ENCODE assay signal across 7 mouse cellular contexts in the genomic region with DNA sequence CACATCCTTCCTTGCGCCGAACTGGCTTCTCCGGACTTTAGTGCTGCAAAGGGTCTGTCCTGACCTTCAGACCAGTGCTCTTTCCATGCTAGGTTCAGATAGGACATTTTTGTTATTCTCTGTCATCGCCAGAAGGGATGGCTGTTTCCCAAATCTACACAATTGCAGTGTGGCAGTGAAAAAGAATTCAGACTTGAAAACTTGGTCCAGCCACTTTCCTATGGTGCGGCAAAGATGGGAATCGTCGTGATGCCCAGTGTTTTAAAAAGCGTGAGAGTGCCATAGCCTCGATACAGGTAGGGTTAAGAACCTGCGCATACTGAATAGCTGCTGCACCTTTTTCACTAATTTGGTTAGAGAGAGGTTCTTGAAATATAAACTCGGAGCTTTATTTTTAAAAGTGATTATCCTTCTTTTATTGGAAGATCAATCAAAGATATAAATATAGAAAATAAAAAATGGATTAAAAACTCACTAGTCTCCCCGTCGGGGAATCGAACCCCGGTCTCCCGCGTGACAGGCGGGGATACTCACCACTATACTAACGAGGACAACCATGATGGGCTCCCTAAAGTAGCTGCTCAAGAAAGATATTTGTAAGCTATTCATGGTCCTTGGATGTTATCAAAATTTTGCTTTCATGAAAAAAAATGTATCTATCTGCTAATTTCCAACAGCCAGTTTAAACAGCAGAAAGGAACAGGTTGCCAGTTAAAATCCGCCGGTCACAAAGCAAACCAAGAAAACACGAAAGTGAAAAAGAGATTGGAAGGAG. TPM values are rescaled to one million over a fixed set of nuclear protein-coding genes. Genes with fewer than 3 reads are reported as not detected.
A peak's percentile ranks its signal among the peaks of the same experiment; 100 is the strongest.
DNase-seq lines count a peak whose midpoint lies in the region; ATAC-seq and TF ChIP-seq lines count a peak whose summit lies in the region.

No protein-coding gene starts in this region.

- peak; percentile 79 to 89 for DNase-seq in adrenal gland, adult 18-20 months (ENCODE audit: low spot score in 2 of 2)
- peak; percentile 50 for DNase-seq in gastrocnemius, postnatal 10 days
- peak; percentile 92 for DNase-seq in induced T-regulatory cell, adult 2 months (ENCODE audit: low read depth)
- DNase-seq in left cerebral cortex, adult 2 months (ENCODE audit: extremely low spot score in 1 of 2, low spot score in 2 of 2), result peak; percentile 77 to 81
- DNase-seq in right cerebral cortex, postnatal 25 days, result peak; percentile 56

- no peak overlapping the region for H3K27ac ChIP-seq in left cerebral cortex, adult 2 months
- H3K27ac ChIP-seq in macrophage, result no peak overlapping the region

- H3K79me2 ChIP-seq in macrophage (ENCODE audit: inconsistent target), result no peaks in the 10 kb centered on the region

- peak overlapping the region; percentile 85 for H3K4me3 ChIP-seq in left cerebral cortex, adult 2 months
- H3K4me3 ChIP-seq in macrophage (ENCODE audit: inconsistent target), result peak overlapping the region; percentile 95

- intact Hi-C loops in left cerebral cortex, adult 2 months (cut with DNase I), result no loop called here

- H3K36me3 ChIP-seq in macrophage (ENCODE audit: inconsistent target), result no peaks in the 10 kb centered on the region

- WGBS in macrophage (ENCODE audit: missing documents), result 7% methylated on average over 22 of the region's 22 CpGs

- no peak for TF ChIP-seq CTCF in left cerebral cortex, adult 2 months (IDR thresholded peaks at IDR 0.05)

- 0 out of 2 replicates have a peak, but pooled peaks have one; percentile 24 for ATAC-seq in common myeloid progenitor, adult 5-6 weeks (replicated peaks; ENCODE audit: low read depth, poor library complexity, severe bottlenecking)

RNA-seq across cellular contexts. Expression of gene Fcgr4, which starts 18.0 kb away (rescaled TPM):
- 10 to 100 TPM in 1 of 2 experiments, 1 to 10 TPM in 1; 5.8 to 13.0 TPM for total RNA-seq in adrenal gland, adult 18-20 months (2021)
- total RNA-seq in common myeloid progenitor, adult 5-6 weeks (2017), result 1.6 TPM in 1 of 2 replicates, not detected in the other
- total RNA-seq in gastrocnemius, postnatal 10 days (2021), result under 1 TPM; 0.19 to 0.41 TPM
- total RNA-seq in left cerebral cortex, adult 2 months (2021), result under 1 TPM in 1 of 2 experiments, not detected in 1; 0.36 TPM
- total RNA-seq in macrophage (2018; cell fraction: chromatin; rRNA removed), result 10 to 100 TPM in 18 of 26 experiments, 1 to 10 TPM in 8; 2.8 to 51.5 (median 15.7) TPM
- 100 to 1,000 TPM; 164 to 540 (median 249) TPM for total RNA-seq in macrophage (2018; cell fraction: cytosol; rRNA removed)
- total RNA-seq in macrophage (2018; cell fraction: nucleus; rRNA removed), result 100 to 1,000 TPM in 12 of 26 experiments, 10 to 100 TPM in 14; 45.3 to 292 (median 97.1) TPM
- 192 to 337 TPM (median 269 TPM) in 3 replicates for polyA plus RNA-seq in macrophage (2018)

RNA-seq across cellular contexts. Expression of gene Fcgr3, which starts 28.0 kb away (rescaled TPM):
- 10 to 100 TPM; 17.7 to 32.8 TPM for total RNA-seq in adrenal gland, adult 18-20 months (2021)
- 7.8 and 15.7 TPM in 2 replicates for total RNA-seq in common myeloid progenitor, adult 5-6 weeks (2017)
- total RNA-seq in gastrocnemius, postnatal 10 days (2021), result 1 to 10 TPM; 9.3 to 9.4 TPM
- total RNA-seq in left cerebral cortex, adult 2 months (2021), result 10 to 100 TPM; 11.6 to 14.3 TPM
- total RNA-seq in macrophage (2018; cell fraction: chromatin; rRNA removed), result 100 to 1,000 TPM in 2 of 26 experiments, 10 to 100 TPM in 24; 11.2 to 126 (median 31.3) TPM
- 1,000 to 10,000 TPM in 1 of 26 experiments, 100 to 1,000 TPM in 25; 241 to 1,033 (median 488) TPM for total RNA-seq in macrophage (2018; cell fraction: cytosol; rRNA removed)
- 100 to 1,000 TPM in 22 of 26 experiments, 10 to 100 TPM in 4; 68.5 to 379 (median 158) TPM for total RNA-seq in macrophage (2018; cell fraction: nucleus; rRNA removed)
- 921 to 1,206 TPM (median 1,155 TPM) in 3 replicates for polyA plus RNA-seq in macrophage (2018)
